Mouse (Mus musculus) frontal cortex, postnatal 10 days (tissue): ENCODE results near the gene Tmsb10.

Experiments used
- DNase-seq, 2 experiments: peaks; one replicate each; pipeline ENCODE4 v3.0.0; 2022; ENCODE audit warnings: low spot score in 2 of 2, mixed read lengths in 1 of 2

Tmsb10 gene

DNA sequence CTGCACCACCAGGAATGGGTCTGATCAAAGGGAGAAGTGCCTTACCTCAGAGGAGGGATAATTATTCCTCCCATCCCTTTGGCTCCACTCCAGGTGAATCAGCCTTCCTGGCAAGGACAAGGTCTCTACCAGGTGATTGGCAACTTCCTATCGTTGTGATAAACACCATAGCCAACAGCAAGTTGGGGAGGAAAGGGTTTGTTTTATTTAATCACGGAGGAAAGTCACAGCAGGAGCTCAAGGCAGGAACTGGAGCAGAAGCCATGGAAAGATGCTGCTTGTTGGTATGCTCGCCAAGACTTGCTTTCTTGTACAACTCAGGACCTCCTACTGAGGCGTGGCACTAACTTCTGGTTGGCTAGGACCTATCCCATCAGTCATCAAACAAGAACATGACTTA, 47.3 kb downstream of the Tmsb10 start:
- no peak for DNase-seq
